Mouse (Mus musculus): Measurements from ENCODE around the gene Idh3g.

- TF ChIP-seq CTCF (IDR thresholded peaks at IDR 0.05; ENCODE audit: insufficient read depth, low read length) (no peak), POLR2A (IDR thresholded peaks at IDR 0.05; ENCODE audit: borderline replicate concordance, extremely low read depth, low read depth, low read length) (no peak)
These were observed 47.5 kb downstream of the Idh3g start for GRCm38 (mm10) chrX:73739151-73739550.
